Mouse (Mus musculus): ENCODE results near the gene Mst1. TPM values are rescaled to one million over a fixed set of nuclear protein-coding genes. Genes with fewer than 3 reads are reported as not detected.

The Mst1 gene
- polyA plus RNA-seq, 1 experiment: 0.65 TPM

DNA sequence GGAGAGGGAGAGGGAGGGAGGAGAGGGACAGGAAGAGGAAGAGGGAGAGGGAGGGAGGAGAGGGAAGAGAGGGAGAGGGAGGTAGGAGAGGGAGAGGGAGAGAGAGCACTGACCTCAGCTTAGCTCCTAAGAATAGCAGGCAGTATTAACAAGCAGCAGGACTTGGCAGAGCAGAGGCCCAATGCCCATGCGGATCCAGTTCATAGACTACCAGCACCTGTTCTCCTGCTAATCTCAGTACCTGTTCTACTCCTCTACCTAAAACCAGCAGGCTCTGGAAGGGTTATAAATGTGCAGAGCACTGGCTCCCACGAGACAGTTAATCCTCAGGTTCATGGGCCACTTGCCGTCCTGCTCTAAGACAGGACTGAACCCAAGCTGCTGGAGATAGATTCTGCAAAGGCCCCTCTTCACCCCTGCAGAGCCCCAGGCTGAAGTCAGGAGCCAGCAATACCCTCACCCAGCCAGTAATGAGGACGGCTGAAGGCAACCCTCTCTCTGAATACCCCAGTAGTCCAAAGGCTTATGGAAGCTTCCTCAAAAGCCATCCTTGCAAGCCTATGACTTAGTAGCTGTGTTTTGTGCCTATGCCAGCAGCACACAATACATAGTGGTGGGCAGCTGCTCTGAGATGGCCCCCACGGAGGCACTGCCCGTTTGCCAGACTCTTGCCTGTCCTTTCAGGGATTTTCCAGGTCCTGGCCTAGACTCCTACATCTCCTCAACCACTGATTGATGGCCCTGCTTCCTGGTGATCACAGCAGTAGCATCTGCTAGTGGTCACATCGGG lies 6.9 kb upstream of the Mst1 start:
- TF ChIP-seq CEBPB (IDR thresholded peaks at IDR 0.05; ENCODE audit: insufficient read depth, poor library complexity, severe bottlenecking) (no peak), E2F4 (IDR thresholded peaks at IDR 0.05; ENCODE audit: insufficient read depth) (no peak), MYOG (IDR thresholded peaks at IDR 0.05; ENCODE audit: control insufficient read depth in 1 of 3, insufficient read depth in 1 of 3, insufficient read length in 2 of 3, low read depth in 2 of 3) (no peak), REST (IDR thresholded peaks at IDR 0.05; ENCODE audit: insufficient read depth, insufficient read length) (no peak)
- Histone ChIP-seq H3ac (ENCODE audit: control insufficient read depth, insufficient read length) (no peak overlapping the region), H3K79me2 (ENCODE audit: control insufficient read depth, insufficient read depth) (peaks cover under 1% of the 10 kb centered on the region), H3K4me2 (ENCODE audit: low read depth) (no peak overlapping the region), H3K27me3 (ENCODE audit: control insufficient read depth, insufficient read depth, insufficient read length) (no peaks in the 10 kb centered on the region), H3K4me3 (no peak overlapping the region), H3K36me3 (ENCODE audit: control insufficient read depth, insufficient read depth) (peaks cover 5% of the 10 kb centered on the region)

DNA sequence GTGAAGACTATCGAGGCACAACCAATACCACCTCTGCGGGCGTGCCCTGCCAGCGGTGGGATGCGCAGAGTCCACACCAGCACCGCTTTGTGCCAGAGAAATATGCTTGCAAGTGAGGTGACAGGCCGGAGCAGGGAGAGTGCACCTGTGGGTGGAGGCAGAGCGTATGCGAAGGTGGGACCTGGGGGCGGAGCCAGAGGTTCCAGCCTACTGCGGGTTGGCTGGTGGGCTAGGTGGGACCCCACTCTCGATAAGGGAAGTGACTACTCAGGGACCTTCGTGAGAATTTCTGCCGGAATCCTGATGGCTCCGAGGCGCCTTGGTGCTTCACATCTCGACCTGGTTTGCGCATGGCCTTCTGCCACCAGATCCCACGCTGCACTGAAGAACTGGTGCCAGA lies 2.3 kb downstream of the Mst1 start:
- no peak overlapping the region for H3ac ChIP-seq (ENCODE audit: control insufficient read depth, insufficient read length)
- H3K27me3 ChIP-seq (ENCODE audit: control insufficient read depth, insufficient read depth, insufficient read length): no peaks in the 10 kb centered on the region
- H3K36me3 ChIP-seq (ENCODE audit: control insufficient read depth, insufficient read depth): no peaks in the 10 kb centered on the region
- no peak overlapping the region for H3K4me3 ChIP-seq
- peaks cover 8% of the 10 kb centered on the region for H3K79me2 ChIP-seq (ENCODE audit: control insufficient read depth, insufficient read depth)
- H3K4me2 ChIP-seq (ENCODE audit: low read depth): no peak overlapping the region
- no peak for TF ChIP-seq USF1 (IDR thresholded peaks at IDR 0.05; ENCODE audit: low read depth)
- no peak for TF ChIP-seq SRF (IDR thresholded peaks at IDR 0.05; ENCODE audit: control insufficient read depth, insufficient read length, low read depth)
- TF ChIP-seq TCF3 (IDR thresholded peaks at IDR 0.05; ENCODE audit: insufficient read length, low read depth): no peak
- no peak for TF ChIP-seq MYOD1 (IDR thresholded peaks at IDR 0.05; ENCODE audit: control insufficient read depth in 1 of 3, insufficient read length in 2 of 3, low read depth in 2 of 3)
- no peak for TF ChIP-seq MYOG (IDR thresholded peaks at IDR 0.05; ENCODE audit: control insufficient read depth in 1 of 3, insufficient read depth in 1 of 3, insufficient read length in 2 of 3, low read depth in 2 of 3)
- no peak for TF ChIP-seq E2F4 (IDR thresholded peaks at IDR 0.05; ENCODE audit: insufficient read depth)
- TF ChIP-seq TCF12 (IDR thresholded peaks at IDR 0.05; ENCODE audit: insufficient read depth, poor library complexity, severe bottlenecking): no peak
- no peak for TF ChIP-seq POLR2AphosphoS2 (IDR thresholded peaks at IDR 0.05; ENCODE audit: insufficient read length, low read depth)
- TF ChIP-seq POLR2A (IDR thresholded peaks at IDR 0.05; ENCODE audit: insufficient read length, low read depth): no peak
- no peak for TF ChIP-seq MAX (IDR thresholded peaks at IDR 0.05; ENCODE audit: low read depth)
- TF ChIP-seq CEBPB (IDR thresholded peaks at IDR 0.05; ENCODE audit: insufficient read depth, poor library complexity, severe bottlenecking): no peak
- no peak for TF ChIP-seq REST (IDR thresholded peaks at IDR 0.05; ENCODE audit: insufficient read depth, insufficient read length)

DNA sequence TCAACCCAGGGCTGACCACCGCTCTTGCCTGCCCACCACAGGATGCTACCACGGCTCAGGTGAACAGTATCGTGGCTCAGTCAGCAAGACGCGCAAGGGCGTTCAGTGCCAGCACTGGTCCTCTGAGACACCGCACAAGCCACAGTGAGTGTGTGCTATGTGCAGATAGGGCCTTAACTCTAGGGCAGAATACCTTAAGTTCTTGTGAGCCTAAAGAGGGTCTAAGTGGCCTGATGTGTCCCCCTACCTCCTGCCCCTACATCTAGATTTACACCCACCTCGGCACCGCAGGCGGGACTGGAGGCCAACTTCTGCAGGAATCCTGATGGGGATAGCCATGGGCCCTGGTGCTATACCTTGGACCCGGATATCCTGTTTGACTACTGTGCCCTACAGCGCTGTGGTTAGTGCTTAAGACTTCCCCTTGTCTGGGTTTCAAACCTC lies 2.8 kb downstream of the Mst1 start, which contains the start of gene Rnf123:
Gene Rnf123 (minus strand): TSS at position 359 of the 444 bp plus-strand sequence.
- no peaks in the 10 kb centered on the region for H3K27me3 ChIP-seq (ENCODE audit: control insufficient read depth, insufficient read depth, insufficient read length)
- H3ac ChIP-seq (ENCODE audit: control insufficient read depth, insufficient read length): no peak within 1 kb of the TSS
- H3K4me3 ChIP-seq: no peak within 1 kb of the TSS
- H3K79me2 ChIP-seq (ENCODE audit: control insufficient read depth, insufficient read depth): peaks cover 8% of the 10 kb centered on the region
- TF ChIP-seq POLR2A (IDR thresholded peaks at IDR 0.05; ENCODE audit: insufficient read length, low read depth) (peak; percentile 19), POLR2AphosphoS2 (IDR thresholded peaks at IDR 0.05; ENCODE audit: insufficient read length, low read depth) (peak; percentile 78), MYOG (IDR thresholded peaks at IDR 0.05; ENCODE audit: control insufficient read depth in 1 of 3, insufficient read depth in 1 of 3, insufficient read length in 2 of 3, low read depth in 2 of 3) (no peak), TCF3 (IDR thresholded peaks at IDR 0.05; ENCODE audit: insufficient read length, low read depth) (no peak), USF1 (IDR thresholded peaks at IDR 0.05; ENCODE audit: low read depth) (no peak), SRF (IDR thresholded peaks at IDR 0.05; ENCODE audit: control insufficient read depth, insufficient read length, low read depth) (no peak), TCF12 (IDR thresholded peaks at IDR 0.05; ENCODE audit: insufficient read depth, poor library complexity, severe bottlenecking) (no peak), REST (IDR thresholded peaks at IDR 0.05; ENCODE audit: insufficient read depth, insufficient read length) (no peak)
- H3K4me2 ChIP-seq (ENCODE audit: low read depth): no peak within 1 kb of the TSS
- peaks cover under 1% of the 10 kb centered on the region for H3K36me3 ChIP-seq (ENCODE audit: control insufficient read depth, insufficient read depth)

DNA sequence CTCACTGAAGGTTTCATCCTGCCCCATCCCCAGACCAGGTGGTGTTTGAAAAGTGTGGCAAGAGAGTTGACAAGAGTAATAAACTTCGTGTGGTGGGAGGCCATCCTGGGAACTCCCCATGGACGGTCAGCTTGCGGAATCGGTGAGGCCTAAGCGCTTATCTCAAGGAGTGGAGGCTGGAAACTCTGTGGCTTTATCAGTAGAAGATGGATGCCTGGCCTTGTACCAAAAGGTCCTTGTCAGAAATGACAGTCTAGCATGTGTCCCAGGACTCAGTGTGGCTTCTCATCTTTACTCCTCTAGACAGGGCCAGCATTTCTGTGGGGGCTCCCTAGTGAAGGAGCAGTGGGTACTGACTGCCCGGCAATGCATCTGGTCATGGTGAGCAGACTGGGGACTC lies 3.3 kb downstream of the Mst1 start:
- no peak overlapping the region for H3K4me2 ChIP-seq (ENCODE audit: low read depth)
- H3K36me3 ChIP-seq (ENCODE audit: control insufficient read depth, insufficient read depth): peaks cover 5% of the 10 kb centered on the region
- no peaks in the 10 kb centered on the region for H3K27me3 ChIP-seq (ENCODE audit: control insufficient read depth, insufficient read depth, insufficient read length)
- H3K4me3 ChIP-seq: no peak overlapping the region
- TF ChIP-seq E2F4 (IDR thresholded peaks at IDR 0.05; ENCODE audit: insufficient read depth): no peak
- no peak for TF ChIP-seq POLR2AphosphoS2 (IDR thresholded peaks at IDR 0.05; ENCODE audit: insufficient read length, low read depth)
- TF ChIP-seq MYOG (IDR thresholded peaks at IDR 0.05; ENCODE audit: control insufficient read depth in 1 of 3, insufficient read depth in 1 of 3, insufficient read length in 2 of 3, low read depth in 2 of 3): no peak
- TF ChIP-seq SRF (IDR thresholded peaks at IDR 0.05; ENCODE audit: control insufficient read depth, insufficient read length, low read depth): no peak
- TF ChIP-seq USF1 (IDR thresholded peaks at IDR 0.05; ENCODE audit: low read depth): no peak
- no peak for TF ChIP-seq TCF12 (IDR thresholded peaks at IDR 0.05; ENCODE audit: insufficient read depth, poor library complexity, severe bottlenecking)
- TF ChIP-seq TCF3 (IDR thresholded peaks at IDR 0.05; ENCODE audit: insufficient read length, low read depth): no peak
- TF ChIP-seq POLR2A (IDR thresholded peaks at IDR 0.05; ENCODE audit: insufficient read length, low read depth): no peak
- TF ChIP-seq CEBPB (IDR thresholded peaks at IDR 0.05; ENCODE audit: insufficient read depth, poor library complexity, severe bottlenecking): no peak
- no peak for TF ChIP-seq MAX (IDR thresholded peaks at IDR 0.05; ENCODE audit: low read depth)
- TF ChIP-seq REST (IDR thresholded peaks at IDR 0.05; ENCODE audit: insufficient read depth, insufficient read length): no peak
- no peak for TF ChIP-seq MYOD1 (IDR thresholded peaks at IDR 0.05; ENCODE audit: control insufficient read depth in 1 of 3, insufficient read length in 2 of 3, low read depth in 2 of 3)
- no peak overlapping the region for H3ac ChIP-seq (ENCODE audit: control insufficient read depth, insufficient read length)
- peaks cover 4% of the 10 kb centered on the region for H3K79me2 ChIP-seq (ENCODE audit: control insufficient read depth, insufficient read depth)
